Mouse (Mus musculus): Measurements from ENCODE around the gene Rdh1.
"Not testable (repeated sequence)": the region's sequence is repeated elsewhere in the genome, so short reads cannot be mapped to it uniquely, and the experiment has no call there.

Rdh1 gene

GRCm38 (mm10) chr10:127748847-127749612 is 10.5 kb upstream of the Rdh1 start:
- no peak for DNase-seq (ENCODE audit: low spot score in 2 of 2)

GRCm38 (mm10) chr10:127750136-127750777 is 9.3 kb upstream of the Rdh1 start:
- no peak for DNase-seq (ENCODE audit: low spot score in 2 of 2)

GRCm38 (mm10) chr10:127751548-127751947 is 8.0 kb upstream of the Rdh1 start, which contains the start of gene Gpr182:
Gene Gpr182 (minus strand): TSS chr10:127751732.
- DNase-seq (ENCODE audit: low spot score in 2 of 2): no peak

GRCm38 (mm10) chr10:127754566-127755166 is 4.9 kb upstream of the Rdh1 start:
- DNase-seq (ENCODE audit: low spot score in 2 of 2): no peak

GRCm38 (mm10) chr10:127755246-127755645 is 4.3 kb upstream of the Rdh1 start:
- no peak for DNase-seq (ENCODE audit: low spot score in 2 of 2)

GRCm38 (mm10) chr10:127755770-127756468 is 3.6 kb upstream of the Rdh1 start:
- DNase-seq (ENCODE audit: low spot score in 2 of 2): no peak

- DNase-seq (ENCODE audit: low spot score in 2 of 2): not testable (repeated sequence)
Observed at GRCm38 (mm10) chr10:127762926-127763325, 3.4 kb downstream of the Rdh1 start.

GRCm38 (mm10) chr10:127763914-127764680 is 4.6 kb downstream of the Rdh1 start:
- no peak for DNase-seq (ENCODE audit: low spot score in 2 of 2)

- no peak for DNase-seq (ENCODE audit: low spot score in 2 of 2)
Observed at GRCm38 (mm10) chr10:127766564-127766963, 7.0 kb downstream of the Rdh1 start.

- DNase-seq (ENCODE audit: low spot score in 2 of 2): no peak
Observed at GRCm38 (mm10) chr10:127776011-127776410, 16.5 kb downstream of the Rdh1 start, which contains the start of gene Rdh9. Gene Rdh9 (plus strand): TSS chr10:127776386.

- DNase-seq (ENCODE audit: low spot score in 2 of 2): not testable (repeated sequence)
Observed at GRCm38 (mm10) chr10:127782321-127782720, 22.8 kb downstream of the Rdh1 start.

GRCm38 (mm10) chr10:127785411-127785810 is 25.9 kb downstream of the Rdh1 start:
- not testable (repeated sequence) for DNase-seq (ENCODE audit: low spot score in 2 of 2)

GRCm38 (mm10) chr10:127799295-127799694 is 39.8 kb downstream of the Rdh1 start:
- no peak for DNase-seq (ENCODE audit: low spot score in 2 of 2)

- no peak for DNase-seq (ENCODE audit: low spot score in 2 of 2)
Observed at GRCm38 (mm10) chr10:127800891-127801290, 41.4 kb downstream of the Rdh1 start, which contains the start of gene Rdh16. Gene Rdh16 (plus strand): TSS chr10:127801152.

- DNase-seq (ENCODE audit: low spot score in 2 of 2): no peak
Observed at GRCm38 (mm10) chr10:127801612-127802011, 42.1 kb downstream of the Rdh1 start.

- DNase-seq (ENCODE audit: low spot score in 2 of 2): no peak
Observed at GRCm38 (mm10) chr10:127802236-127802635, 42.7 kb downstream of the Rdh1 start.

GRCm38 (mm10) chr10:127804416-127804815 is 44.9 kb downstream of the Rdh1 start:
- no peak for DNase-seq (ENCODE audit: low spot score in 2 of 2)

- DNase-seq (ENCODE audit: low spot score in 2 of 2): no peak
Observed at GRCm38 (mm10) chr10:127815888-127816287, 56.4 kb downstream of the Rdh1 start.

- DNase-seq (ENCODE audit: low spot score in 2 of 2): not testable (repeated sequence)
Observed at GRCm38 (mm10) chr10:127817268-127817910, 57.9 kb downstream of the Rdh1 start.

Measured in frontal cortex, postnatal 14 days (tissue).